Mouse (Mus musculus) left cerebral cortex, adult 2 months (tissue): ENCODE results near the gene Stat5b. TPM values are rescaled to one million over a fixed set of nuclear protein-coding genes. Genes with fewer than 3 reads are reported as not detected.
A peak's percentile ranks its signal among the peaks of the same experiment; 100 is the strongest.

Experiments
- DNase-seq, 2 experiments: peaks; one replicate each; pipeline ENCODE4 v3.0.0; 2021 to 2022; ENCODE audit warnings: low spot score in 2 of 2, mixed read lengths in 1 of 2; ENCODE audit errors: extremely low spot score in 1 of 2
- H3K27ac ChIP-seq: fragments of 200-600 bp; 2 replicates; pipeline ENCODE4 v1.8.1; 2022
- H3K4me3 ChIP-seq: fragments of 200-600 bp; 2 replicates; pipeline ENCODE4 v1.8.1; 2022
- CTCF ChIP-seq: fragments of 200-600 bp; IDR thresholded peaks from 2 replicates; pipeline ENCODE4 v1.8.1; 2022; ENCODE audit warnings: antibody characterized with exemption, mild to moderate bottlenecking, moderate library complexity
- intact Hi-C: fragments of 180-260 bp; cut with DNase I; formaldehyde crosslinking; loops from one replicate; pipeline ENCODE4 v1.15.1; 2025
- total RNA-seq, 2 experiments: library from RNA; stranded (reverse); gene quantifications; 2 replicates each; pipeline ENCODE4 v1.2.3; 2021

The Stat5b gene
- total RNA-seq, 2 experiments from 2014 or later, result 23.6 to 25.0 TPM

DNA sequence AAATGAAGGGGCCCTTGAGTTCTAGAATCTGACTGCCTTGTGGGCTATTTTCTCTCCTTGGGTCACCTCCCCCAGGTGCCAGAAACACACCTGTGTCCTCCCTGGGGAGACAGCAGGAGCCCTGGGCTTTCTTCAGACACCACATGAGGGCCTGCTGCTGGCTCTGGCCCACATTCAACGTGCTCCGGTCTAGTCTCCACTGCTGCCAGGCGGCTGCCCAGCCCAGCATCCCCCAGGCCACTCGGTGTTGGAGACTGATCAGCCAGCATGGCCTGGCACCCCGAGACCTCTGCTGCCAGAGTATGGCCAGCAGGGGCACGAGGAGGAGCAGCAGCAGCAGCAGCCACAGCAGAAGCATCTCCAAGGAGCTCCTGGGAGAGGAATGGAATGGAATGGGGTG is 80.5 kb downstream of the Stat5b start:
- no peak for TF ChIP-seq CTCF
- H3K27ac ChIP-seq, result no peak overlapping the region; the same call in 1 of the 2 replicates
- no peak for DNase-seq

DNA sequence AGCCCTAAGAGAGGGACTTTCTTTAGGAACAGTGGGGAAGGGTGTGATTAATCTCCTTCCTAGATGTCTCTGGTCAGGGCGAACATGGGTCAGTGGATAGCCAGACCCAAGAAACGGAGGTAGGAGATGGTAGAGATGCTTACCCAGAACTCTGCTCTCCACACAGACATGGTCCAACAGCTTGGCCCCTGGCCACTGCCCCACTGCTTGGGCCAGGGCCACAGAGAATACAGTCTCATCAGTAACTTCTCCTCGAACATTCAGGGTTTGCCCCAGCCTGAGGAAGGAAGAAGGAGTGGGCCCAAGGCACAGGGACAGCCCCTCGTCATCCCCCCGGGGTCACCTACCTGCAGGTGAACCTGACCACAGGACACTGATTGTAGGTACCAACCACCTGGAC is 82.7 kb downstream of the Stat5b start:
- intact Hi-C loops, result loop anchor here (5.0 kb wide), 1 partner anchor 189 kb away; no protein-coding TSS in a partner anchor
- TF ChIP-seq CTCF, result no peak
- H3K4me3 ChIP-seq, result no peak overlapping the region
- no peak overlapping the region for H3K27ac ChIP-seq
- DNase-seq, result no peak

More for the DNA sequence above, 80.5 kb downstream of the Stat5b start:
- H3K4me3 ChIP-seq, result peak overlapping the region; percentile 74
- intact Hi-C loops, result loop anchor here (5.0 kb wide), 1 partner anchor 187 kb away; no protein-coding TSS in a partner anchor

DNA sequence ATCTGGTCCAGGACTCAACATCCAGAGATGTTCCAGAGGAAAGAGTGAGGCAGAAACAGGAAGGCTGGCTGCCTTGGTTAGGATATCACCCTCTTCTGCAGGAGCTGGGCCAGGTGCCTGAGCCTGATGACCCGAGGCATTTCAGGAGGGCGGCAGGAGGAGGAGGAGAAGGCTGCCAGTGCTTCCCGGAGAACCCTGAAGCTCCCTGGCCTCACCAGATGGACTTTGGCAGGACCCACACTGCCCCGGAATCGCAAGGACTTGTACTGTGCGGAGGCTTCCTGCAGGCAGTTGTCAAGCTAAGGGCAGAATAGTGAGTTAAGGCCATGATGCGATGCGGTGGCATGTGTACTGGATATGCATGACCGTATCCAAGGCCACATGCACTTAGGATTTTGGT is 83.8 kb downstream of the Stat5b start:
- no peak for TF ChIP-seq CTCF
- H3K27ac ChIP-seq, result no peak overlapping the region
- DNase-seq, result no peak
- intact Hi-C loops, result loop anchor here (5.0 kb wide), 1 partner anchor 191 kb away; no protein-coding TSS in a partner anchor
- H3K4me3 ChIP-seq, result no peak overlapping the region

DNA sequence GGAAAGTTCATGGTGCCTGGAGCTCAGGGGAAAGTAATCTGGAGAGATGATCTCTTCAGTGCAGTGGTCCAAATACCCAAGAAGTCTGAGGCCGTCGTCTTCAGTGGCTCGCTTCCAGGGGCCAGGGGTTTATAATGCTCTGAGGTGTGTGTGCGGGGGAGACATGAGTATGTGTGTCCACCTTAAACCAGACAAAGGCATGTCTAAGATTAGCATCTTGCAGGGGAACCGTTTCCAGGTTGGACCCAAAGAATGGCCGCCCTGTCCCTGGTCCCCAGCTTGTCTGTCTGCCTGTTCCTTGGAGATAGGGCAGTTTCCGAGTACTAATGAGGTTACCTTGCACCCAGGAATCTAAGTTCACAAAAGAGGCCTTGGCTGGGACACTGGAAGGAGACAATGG is 87.7 kb downstream of the Stat5b start, which contains the start of gene Hcrt:
TSS of gene Hcrt (minus strand) at position 101 of the 400 bp plus-strand sequence.
- H3K27ac ChIP-seq, result peak within 1 kb of the TSS; percentile 69
- no peak for TF ChIP-seq CTCF
- intact Hi-C loops, result no loop called here
- H3K4me3 ChIP-seq, result peak within 1 kb of the TSS; percentile 46
- no peak for DNase-seq

DNA sequence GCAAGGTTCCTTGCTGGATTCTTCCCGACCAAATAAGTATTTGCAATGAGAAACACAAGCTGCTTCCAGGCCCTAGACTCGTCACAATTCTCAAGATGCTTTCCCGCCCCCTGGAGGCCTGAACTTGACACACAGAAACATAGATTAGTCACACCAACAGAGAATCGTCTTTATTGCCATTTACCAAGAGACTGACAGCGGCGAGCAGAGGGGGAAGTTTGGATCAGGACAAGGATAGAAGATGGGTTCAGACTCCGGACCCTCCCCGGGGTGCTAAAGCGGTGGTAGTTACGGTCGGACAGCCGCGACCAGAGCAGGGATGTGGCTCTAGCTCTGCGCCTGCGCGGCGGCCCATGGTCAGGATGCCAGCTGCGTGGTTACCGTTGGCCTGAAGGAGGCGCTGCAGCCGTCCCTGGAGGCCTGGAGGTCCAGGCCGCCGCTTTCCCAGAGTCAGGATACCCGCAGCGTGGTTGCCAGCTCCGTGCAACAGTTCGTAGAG is 88.9 kb downstream of the Stat5b start:
- peak; percentile 85 for TF ChIP-seq CTCF
- H3K27ac ChIP-seq, result peak overlapping the region; percentile 69
- intact Hi-C loops, result loop anchor here (1.0 to 2.0 kb wide), 2 partner anchors 47 to 191 kb away; no protein-coding TSS in a partner anchor
- peak overlapping the region; percentile 46 for H3K4me3 ChIP-seq
- peak; percentile 83 to 93 for DNase-seq

DNA sequence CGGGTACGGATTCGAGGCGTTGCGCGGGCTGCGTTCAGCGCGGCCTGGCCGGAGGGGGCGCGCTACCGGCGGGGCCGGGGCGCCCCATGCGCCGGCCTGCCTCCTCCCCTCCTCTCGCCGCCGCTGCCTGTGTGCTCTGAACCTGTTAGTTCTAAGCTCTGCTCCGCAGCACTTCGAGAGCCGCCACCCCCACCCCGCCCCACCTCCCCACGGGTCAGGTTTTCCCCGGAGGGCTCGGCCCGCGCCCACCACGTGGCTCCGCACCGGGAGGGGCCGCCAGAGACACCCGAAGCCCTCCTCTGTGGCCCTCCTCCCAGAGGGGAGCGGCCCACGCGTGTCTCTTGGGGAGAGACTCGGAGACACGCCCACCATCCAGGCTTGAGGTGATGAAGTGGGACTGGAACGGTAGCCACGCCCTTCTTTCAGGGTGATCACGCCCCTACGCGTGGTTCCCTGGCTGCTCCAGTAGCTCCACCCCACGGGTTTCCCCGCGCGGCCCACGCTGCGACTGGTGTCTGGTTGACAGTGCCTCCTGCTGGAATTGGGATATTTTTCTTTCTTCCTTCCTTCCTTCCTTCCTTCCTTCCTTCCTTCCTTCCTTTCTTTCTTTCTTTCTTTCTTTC is 90.8 kb downstream of the Stat5b start, which contains the start of gene Kcnh4:
TSS of gene Kcnh4 (minus strand) at position 332 of the 623 bp plus-strand sequence.
- intact Hi-C loops, result loop anchor here (2.0 kb wide), 1 partner anchor 189 kb away; no protein-coding TSS in a partner anchor
- Histone ChIP-seq H3K27ac (peak within 1 kb of the TSS; percentile 69), H3K4me3 (peak within 1 kb of the TSS; percentile 51)
- TF ChIP-seq CTCF, result peak; percentile 48
- peak; percentile 89 for DNase-seq

DNA sequence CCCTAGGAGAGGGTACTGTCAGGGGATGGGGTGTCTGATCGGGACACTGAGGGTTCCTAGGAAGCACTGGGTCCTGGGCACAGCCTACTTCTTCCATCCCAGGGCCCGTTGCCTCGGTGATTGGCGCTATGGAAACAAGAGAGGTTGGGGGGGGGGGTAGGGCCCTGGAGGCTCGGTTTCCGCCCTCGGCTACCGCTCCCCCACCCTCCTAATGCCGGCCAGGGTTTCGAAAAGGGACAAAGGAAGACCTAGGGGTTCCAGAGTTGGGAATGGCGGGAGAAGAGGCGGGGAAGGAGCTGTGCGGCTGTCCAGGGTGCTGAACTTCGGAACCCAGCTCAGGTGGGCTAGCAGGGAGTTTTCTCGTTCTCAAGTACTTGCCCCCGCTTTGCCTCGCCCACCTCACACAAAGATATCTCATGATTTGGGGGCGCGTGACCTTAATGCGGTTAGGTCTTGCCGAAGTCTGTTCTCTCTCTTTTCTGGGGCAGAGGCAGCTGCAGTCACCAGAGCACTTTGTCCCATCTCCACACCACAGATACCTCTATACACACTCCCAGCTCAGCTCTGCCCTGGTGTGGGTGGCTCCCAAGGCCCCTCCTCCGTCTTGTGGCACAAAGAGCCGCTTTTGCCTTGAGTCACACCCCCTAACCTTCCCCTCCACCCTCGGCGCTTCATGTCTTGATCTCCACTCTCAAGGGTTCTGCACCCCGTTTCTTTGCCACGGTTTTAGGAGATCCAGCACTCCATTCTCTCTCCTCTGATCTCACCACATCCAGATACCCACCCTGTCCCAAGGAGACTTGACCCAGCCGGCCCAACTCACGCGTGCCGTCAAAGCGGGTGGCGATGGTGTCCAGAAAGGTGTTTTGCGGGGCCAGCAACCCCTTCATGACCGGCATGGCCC is 91.6 kb downstream of the Stat5b start:
- DNase-seq, result no peak
- Histone ChIP-seq H3K4me3 (peak overlapping the region; percentile 51), H3K27ac (peak overlapping the region; percentile 69)
- intact Hi-C loops, result no loop called here
- no peak; the same call in 1 of the 2 replicates for TF ChIP-seq CTCF

DNA sequence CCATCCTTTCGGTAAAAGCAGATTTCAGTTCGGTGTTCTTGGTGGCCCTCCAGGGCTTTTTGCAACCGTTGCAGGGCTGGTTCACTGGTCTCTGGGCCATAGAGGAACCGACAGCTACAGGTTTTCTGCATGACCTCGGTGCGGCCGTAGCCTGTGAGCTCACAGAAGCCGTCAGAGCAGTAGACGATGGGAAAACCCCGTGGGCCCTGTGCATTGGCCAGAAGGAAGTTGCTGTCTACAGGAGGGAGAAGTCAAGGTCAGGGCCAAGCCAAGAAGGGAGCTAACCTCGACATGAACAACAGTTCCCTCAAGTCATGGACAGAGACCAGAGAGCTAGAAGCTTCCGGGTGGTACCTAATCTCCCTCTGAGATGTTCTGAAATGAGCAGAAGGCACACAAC is 93.0 kb downstream of the Stat5b start:
- Histone ChIP-seq H3K4me3 (no peak overlapping the region), H3K27ac (no peak overlapping the region)
- no peak for TF ChIP-seq CTCF
- intact Hi-C loops, result no loop called here
- DNase-seq, result no peak

DNA sequence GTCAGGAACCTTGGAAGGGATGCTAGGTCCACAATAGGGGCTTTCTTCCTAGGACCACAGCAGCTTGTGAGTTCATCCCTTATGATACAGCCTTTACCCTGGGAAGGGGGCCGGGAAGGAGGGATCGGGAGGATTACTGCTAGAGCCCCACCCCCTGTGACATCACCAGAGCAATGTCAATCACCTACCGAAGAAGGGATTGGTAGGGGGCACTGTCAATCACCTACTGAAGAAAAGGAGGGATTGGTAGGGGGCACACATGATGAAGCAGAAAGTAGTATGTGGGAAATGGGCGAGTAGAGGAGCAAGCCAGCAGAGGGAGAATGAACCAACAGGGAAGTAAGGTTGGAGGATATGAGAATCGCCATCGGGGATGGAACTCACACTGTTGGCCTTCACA is 94.0 kb downstream of the Stat5b start:
- Histone ChIP-seq H3K4me3 (no peak overlapping the region), H3K27ac (no peak overlapping the region)
- intact Hi-C loops, result no loop called here
- no peak for DNase-seq
- no peak for TF ChIP-seq CTCF

DNA sequence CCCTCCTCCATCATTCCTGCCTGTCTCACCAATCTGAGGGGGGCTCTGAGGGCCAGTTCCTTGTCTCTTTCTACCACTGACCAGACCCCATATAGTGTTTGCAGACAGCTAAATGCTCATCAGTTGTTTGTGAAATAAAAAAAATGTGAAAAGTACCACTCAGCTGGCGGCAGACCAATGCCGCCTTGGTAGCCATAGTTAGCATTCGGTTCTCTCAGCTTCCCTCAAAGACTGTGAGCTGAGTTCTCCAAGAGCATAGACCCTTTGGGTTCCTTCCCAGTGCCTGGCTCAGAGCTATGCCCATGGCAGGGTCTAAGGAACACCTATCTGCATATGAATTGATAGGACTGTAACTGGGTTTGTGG is 95.8 kb downstream of the Stat5b start:
- intact Hi-C loops, result loop anchor here (5.0 kb wide), 1 partner anchor 192 kb away; no protein-coding TSS in a partner anchor
- peak in 1 of 2 experiments; percentile 47 for DNase-seq
- Histone ChIP-seq H3K4me3 (no peak overlapping the region), H3K27ac (peak overlapping the region; percentile 86)
- no peak for TF ChIP-seq CTCF

DNA sequence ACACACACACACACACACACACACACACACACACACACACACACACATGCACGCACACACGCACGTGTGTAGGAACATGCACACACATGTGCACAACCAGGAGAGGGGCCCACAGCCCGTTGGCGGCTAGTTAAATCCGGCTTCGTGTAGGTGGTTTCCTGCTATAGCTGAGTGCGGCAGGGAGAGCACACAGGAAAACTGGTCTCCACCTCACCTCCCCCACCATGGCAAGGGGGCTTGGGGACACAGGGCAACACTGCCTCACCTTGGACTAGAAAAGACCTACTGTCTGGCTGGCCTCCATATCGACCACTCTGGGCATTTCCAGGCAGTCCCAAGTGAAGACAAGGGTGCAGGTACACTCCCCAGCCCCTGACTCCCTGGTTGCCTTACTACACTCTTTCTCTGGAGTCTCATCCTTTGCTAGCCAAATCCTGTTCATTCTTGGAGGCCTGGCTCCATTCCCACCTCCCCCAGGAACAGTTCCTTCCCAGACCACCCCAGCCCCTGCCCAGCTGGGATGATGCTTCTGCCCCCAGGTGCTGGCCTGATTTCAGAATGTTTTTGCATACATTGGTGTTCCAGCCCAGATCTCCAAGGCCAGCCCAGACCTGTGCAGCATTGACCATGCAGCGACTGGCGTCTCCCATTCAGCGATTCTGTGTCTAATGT is 96.4 kb downstream of the Stat5b start:
- no peak for TF ChIP-seq CTCF
- Histone ChIP-seq H3K4me3 (no peak overlapping the region), H3K27ac (peak overlapping the region; percentile 86)
- intact Hi-C loops, result loop anchor here (5.0 kb wide), 1 partner anchor 192 kb away; no protein-coding TSS in a partner anchor
- DNase-seq, result peak; percentile 51 to 68
